Mouse (Mus musculus) cerebellum, postnatal 10 days (tissue): ENCODE data around the gene Bcl11a.
A peak's percentile ranks its signal among the peaks of the same experiment; 100 is the strongest.

Experiments
- DNase-seq, 2 experiments: peaks; one replicate each; pipeline ENCODE4 v3.0.0; 2021; ENCODE audit warnings: mixed read lengths in 2 of 2

Gene Bcl11a

GRCm38 (mm10) chr11:24217741-24218333, 140.0 kb downstream of the Bcl11a start:
- DNase-seq: no peak

- DNase-seq: peak; percentile 62 to 65
These were observed 143.9 kb downstream of the Bcl11a start for GRCm38 (mm10) chr11:24221601-24222307.
